Mouse (Mus musculus) regulatory T cell (primary cell): ENCODE data around the gene Rab10.
"Not testable (repeated sequence)": the region's sequence is repeated elsewhere in the genome, so short reads cannot be mapped to it uniquely, and the experiment has no call there.

Source experiments
- in situ Hi-C: fragments of 300-600 bp; cut with MboI, MseI; formaldehyde crosslinking; loops from one replicate; pipeline ENCODE4 v1.15.1; 2025; ENCODE audit warnings: high pct_unique_total_duplicates

Gene Rab10

DNA sequence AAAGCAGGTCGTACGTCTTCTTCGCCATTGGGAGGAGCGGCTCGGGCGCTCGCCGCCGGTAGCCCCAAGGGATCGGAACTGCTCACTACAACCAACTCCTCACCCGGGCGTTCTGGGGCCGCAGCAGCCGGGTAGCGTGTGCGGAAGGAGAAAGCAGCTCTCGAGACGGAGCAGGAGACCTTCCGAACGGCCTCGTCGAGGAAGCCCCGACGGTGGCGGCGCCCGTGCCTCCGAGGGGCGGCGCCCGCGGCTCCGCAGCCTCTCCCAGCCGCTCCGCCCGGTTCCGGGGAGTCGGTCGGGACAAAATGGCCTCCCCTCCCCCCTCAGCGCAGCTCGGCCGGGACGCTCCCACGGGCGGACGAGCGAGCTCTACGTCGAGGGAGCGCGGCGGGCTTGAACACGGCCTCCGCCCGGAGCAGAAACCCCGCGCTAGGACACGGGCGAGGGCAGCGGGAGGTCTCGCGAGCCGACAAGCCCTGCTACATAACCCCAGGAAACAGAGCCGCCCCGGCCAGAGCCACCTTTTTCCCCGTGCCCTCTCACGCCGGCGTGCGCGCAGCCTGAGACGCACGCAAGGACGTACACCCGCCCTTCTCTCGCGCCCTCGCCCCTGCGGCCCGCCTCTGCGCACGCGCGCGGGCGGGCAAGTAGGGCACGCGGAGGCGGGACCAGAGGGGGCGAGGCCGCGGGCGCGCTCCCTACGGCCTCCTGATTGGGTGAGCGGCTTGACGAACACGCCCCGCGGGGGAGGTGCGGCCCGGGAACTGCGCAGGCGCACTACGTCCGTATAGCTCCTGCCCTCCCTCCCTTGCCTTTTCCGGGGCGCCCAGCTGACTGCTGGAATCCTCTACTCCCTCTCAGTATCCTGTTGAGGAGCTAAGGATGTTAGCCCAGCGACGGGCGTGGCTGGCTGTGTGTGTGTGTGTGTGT is at the start of gene Rab10:
Rab10 (minus strand) TSS at position 579 of the 930 bp plus-strand sequence.
- in situ Hi-C loops = loop anchor here (5.0 to 10.0 kb wide), 3 partner anchors 55 to 535 kb away; partner anchors contain the start of gene Kif3c

DNA sequence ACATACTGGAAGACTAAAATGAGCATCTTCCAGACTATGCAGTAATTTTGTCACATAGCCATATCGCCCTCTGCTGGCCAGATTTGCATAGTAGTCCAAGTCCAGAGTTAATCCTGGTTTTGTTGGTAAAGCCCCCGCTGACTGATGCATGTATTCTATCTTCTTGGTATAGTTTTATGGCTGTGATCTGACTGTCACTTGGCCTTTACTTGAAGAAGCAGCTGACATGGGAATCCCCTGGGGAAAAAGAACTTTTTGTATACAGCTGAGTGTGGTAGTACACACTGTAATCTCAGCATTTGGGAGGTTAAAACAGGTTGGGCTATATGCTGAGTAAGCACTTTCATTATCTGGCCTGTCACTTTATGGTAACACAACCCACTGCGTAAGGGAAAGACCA is 49.5 kb upstream of the Rab10 start:
- in situ Hi-C loops = no loop called here

DNA sequence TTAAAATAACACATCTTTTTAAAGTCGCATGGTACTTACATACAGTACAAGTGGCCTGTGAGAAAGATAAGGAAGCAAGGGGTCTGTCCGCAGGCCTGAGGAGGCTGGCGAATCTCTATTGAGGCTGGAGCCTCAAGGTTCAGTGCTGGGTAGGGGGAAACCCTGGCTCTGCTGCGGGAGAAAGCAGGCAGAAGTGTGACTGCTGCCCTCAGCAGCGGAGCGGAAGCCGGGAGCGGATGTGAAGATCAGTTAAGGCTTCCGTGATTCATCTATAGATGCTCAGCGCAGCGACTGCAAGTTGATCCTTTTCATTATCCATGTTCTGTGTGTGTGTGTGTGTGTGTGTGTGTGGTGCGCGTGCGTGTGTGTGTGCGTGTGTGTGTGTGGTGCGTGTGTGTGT is 47.1 kb upstream of the Rab10 start:
- in situ Hi-C loops = no loop called here

DNA sequence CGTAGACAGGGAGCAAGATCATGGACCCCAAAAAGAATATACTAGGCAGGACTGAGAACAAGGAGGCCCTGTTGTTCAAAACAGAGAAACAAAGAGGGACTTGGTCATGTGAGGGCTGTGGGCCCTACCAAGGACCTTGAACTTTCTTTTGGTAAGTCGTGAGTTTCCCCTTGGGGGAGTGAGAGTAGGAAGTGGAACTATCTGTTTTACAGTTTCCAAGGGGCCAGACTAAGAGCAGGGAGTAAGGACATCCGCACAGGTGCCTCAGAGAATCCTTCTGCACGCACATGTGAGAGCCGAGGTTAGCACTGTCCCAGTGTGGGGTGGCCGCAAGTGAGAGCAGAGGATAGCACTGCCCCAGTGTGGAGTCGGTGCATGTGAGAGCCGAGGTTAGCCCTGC is 45.3 kb upstream of the Rab10 start:
- in situ Hi-C loops = no loop called here

DNA sequence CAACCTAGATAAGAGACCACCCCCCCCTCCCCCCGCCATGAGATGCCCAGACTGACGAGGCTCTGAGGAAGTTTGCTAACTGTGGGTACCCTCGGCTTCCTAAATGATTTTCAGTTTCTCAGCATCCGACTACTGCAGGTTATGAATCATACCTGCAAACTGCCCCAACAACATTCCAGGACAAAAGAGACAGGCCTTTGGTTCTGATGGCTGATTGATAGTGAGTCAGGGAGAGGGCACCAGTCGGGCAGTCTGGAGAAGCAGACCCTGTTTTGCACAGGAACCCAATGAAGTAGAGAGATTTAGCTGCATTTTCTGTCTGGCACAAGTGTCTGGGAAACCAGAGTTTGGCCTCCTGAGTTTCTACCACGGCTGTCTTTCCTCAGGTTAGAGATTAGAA is 42.4 kb upstream of the Rab10 start:
- in situ Hi-C loops = no loop called here

DNA sequence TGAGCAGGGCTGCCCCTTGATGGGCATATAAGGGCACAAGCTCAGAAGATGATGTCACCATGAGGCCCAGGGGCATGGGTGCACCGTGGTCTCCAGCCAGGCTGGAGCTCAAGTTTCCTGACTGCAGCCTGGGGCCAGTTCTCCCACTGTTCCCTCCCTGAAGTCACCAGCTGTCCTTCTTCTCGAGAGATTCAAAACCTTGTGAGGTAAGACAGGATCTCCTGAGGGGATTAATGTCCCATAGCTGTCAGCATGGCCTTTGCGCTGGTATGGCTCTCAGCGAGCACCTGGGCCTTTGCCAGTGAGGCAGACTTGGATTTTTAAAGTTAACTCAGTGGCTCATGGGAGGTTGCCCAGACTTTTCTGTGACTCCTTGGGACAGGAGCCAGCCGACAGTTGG is 40.4 kb upstream of the Rab10 start:
- in situ Hi-C loops = no loop called here

DNA sequence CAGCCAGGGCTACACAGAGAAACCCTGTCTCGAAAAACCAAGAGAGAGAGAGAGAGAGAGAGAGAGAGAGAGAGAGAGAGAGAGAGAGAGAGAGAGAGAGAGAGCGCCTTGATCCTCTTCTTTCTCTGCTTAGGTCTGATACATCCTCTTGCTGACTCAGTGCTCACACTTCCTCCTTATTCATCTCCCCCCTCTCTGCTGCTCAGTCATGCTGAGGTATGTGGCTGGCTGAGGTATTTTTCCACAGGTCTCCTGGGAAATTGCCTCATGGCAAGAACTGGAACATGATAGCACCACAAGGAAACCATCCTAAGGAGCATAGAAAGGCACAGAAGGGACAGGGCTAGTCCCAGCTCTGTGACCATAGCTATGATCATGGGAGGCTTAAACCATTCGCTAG is 39.6 kb upstream of the Rab10 start:
- in situ Hi-C loops = no loop called here

DNA sequence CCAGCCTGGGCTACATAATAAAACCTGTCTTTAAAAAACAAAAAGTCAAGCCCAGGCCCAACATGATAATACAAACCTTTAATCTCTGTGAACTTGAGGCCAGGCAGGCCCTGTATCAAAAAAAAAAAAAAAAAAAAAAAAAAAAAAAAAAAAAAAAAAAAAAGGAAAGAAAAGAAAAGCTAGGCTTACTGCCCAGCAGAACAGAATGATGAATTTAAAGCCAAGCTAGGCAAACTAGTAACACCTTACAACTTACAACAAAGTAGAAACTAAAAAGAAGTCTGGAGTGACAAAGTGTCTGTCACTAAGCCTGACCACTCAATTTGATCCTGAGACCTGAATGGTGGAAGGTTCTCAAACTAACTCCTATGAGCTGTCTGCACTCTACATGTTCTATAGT is 37.9 kb upstream of the Rab10 start:
- in situ Hi-C loops = no loop called here

DNA sequence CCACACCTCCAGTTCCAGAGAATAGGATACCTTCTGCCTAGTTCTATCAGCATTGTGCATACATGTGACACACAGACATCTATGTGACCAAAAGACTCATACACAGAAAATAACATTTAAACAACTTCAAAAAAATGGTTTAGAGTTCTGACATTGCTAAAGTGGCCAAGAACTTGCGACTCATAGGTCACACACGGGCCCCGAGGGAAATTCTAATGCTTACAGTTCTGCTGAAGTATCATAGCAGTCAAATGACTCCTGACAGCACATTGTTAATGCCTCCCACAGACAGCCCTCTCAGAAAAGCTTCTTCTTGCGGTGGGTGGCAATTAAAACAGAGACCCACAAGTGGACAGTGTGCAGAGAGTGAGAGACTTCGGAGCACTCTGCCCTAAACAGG is 35.3 kb upstream of the Rab10 start:
- in situ Hi-C loops = no loop called here

DNA sequence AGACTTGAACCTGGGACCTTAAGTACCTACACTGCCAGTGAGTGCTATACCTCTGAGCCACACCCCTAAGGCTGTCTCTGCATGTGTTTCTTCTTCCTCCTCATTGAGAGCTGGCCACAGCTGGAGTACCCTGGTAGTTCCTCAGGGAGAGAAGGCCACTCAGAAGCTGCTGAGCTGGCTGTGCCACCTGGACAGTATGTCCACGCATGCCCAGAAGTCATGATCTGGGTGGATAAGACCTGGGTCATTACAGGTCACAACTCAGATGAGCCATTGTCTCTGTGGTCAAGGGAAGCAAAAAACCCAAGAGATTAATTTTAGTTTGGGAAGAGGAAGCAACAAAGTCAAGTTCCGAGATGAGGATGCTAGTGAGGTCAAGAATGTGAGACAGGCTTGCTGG is 34.4 kb upstream of the Rab10 start:
- in situ Hi-C loops = no loop called here

DNA sequence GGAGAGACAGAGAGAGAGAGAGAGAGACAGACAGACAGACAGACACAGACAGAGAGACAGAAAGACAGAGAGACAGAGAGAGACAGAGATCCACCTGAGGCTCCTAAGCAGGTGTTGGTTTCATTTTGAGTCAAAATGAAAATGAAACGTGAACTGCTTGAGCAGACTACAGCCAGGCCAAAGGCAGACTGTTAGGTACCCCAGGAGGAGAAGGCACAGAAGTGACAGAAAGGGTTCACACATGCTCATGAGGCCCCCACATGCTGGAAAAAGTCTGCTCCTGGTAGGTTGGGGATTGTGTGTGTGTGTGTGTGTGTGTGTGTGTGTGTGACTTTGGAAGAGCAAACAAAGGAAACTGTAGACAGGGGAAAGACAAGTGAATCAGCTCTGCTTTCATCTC is 29.2 kb upstream of the Rab10 start:
- in situ Hi-C loops = no loop called here

DNA sequence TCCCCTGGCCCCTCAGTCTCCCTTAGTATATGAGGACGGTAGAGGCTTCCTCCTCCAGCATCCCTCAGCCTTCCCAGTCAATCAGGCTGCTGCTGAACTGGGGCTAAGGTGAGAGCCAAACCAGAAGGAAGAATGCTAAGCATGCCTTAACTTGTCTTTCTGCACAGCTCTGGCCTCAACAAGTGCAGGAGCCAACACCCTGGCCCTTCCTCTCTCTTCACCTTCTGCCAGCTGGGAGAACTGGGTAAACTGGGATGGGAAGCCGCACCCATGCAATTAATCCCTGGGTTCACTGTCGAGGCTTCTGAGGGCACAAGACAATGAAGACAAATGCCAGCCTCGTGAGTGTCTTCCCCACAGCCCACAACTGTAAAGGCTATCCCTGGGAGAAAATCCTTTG is 19.9 kb upstream of the Rab10 start:
- in situ Hi-C loops = no loop called here

DNA sequence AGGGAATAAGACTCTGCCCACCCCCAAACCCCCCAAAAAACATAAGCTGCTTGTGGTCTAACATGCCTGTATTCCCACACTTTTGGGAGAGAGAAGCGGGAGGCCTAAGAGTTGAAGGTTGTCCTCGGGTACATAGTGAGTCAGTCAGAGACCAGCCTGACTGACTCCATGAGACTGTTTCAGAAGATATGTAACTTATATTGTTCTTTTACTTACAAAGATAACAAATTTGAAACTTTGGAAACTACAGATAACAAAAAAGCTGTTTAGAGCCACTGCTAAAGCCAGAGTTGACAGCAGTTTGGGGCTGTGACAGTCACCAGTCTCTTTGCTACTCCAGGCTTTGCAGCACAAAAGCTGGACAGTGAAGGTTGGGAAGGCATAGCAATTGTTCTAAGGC is 15.5 kb upstream of the Rab10 start:
- in situ Hi-C loops = no loop called here

DNA sequence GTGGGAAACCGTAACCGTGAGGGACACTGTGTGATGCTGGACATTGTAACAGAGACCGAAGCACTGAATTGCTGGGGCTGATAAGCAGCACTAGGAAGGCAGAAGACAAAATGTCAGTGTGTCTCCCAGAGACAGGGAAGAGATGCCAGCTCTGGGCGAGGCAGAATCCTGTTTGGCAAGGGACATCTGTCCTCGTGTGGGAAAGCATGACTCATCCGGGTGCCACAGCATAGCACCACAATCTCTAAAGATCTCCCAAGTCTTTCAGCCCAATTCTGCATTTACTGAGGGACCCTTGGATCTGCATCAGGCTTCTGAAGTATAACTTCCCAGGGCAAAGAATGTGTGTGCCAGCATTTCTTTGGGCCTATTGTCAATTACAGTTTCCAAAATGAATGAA is 13.5 kb upstream of the Rab10 start:
- in situ Hi-C loops = no loop called here

DNA sequence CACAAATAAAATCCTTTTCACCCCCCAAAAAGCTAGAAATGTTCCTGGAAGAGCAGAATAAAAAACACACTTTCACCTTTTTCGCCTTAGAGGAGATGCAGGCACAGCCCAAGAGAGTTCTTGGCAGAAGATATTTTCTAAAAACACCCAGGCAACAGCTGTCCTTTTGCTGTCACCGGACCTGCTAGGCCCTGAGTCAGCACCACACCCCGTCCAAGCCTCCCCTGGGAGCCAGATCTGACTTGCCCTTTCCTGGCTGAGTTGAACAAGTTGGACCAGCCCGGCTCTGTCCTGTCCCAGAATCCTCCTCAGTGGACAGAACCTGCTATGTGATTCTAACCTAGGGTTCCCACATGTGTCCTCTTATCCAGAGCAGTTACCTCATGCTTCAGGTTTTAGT is 9.6 kb upstream of the Rab10 start:
- in situ Hi-C loops = no loop called here

DNA sequence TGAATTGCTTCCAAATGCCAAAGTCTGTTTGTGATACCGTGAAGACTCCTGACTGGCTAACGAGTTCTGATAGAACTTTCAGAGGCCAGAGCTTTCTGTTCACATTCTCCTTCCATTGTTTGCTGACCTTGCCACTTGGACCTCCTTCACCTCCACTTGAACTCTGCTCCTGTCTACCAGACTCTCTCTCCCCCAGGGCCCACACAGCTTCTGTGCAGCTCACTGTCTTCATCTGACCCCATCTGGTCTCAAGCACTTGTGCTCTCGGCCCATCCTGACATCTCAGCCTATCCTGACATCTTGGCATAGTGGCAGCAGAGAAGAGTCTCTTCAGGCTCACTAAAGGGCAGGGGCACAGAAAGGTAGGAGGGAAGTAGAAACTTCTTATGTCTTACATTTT is 7.2 kb upstream of the Rab10 start:
- in situ Hi-C loops = no loop called here

DNA sequence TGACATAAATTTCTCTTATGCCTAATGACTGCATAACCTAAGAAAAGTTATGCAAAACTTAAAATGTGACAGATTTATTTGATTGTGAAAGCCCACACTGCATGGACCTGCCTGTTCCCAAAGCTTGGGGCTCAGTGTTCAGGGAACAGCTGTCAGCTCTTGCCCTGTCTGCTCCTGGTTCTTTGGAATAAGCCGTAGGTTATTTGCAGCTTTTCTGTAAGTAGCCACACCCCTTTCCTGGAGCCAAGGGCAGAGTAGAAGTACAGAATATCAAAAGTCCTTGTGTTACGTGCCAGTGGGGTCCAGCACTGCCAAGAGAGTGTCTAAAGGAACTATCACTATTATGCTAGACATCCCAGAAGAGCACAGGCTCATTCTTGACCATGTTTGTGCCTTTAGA is 6.3 kb upstream of the Rab10 start:
- in situ Hi-C loops = no loop called here

DNA sequence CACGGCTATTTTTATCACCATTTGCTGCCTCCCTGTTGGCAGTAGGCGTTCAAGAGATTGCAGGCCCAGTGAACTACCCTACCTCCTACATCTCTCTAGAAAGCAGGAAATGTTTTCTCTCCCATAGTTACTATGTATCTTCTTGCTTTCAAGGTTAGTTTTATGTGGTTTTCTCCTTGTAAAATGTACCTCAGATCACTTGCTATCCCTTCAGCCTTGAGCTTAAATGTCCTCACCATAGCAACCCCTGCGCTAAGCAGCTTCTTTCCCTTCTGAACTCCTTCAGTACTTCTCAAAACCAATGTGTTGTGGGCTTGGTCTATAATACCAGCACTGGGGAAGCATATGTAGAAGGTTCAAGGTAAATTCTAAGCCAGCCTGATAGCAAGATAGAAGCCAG is 3.1 kb upstream of the Rab10 start:
- in situ Hi-C loops = no loop called here

DNA sequence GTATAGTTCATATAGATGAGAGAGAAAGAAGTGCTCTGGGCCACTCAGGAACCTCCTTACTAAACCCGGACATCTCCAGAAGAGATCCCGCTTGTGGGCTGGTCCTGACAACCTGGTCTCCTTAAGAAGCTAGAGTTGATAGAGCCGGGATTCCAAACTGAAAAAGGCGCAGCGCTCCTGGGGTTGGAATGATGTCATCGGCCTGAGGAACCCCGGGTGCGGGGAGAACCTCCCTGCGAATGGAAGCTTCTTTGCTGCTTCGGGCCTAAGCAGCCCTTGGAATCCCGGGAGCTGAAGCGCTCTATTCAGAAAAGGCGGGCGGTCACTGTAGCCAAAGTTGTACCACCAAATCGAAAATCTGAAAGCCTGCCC is 538 bp upstream of the Rab10 start:
- in situ Hi-C loops = no loop called here

DNA sequence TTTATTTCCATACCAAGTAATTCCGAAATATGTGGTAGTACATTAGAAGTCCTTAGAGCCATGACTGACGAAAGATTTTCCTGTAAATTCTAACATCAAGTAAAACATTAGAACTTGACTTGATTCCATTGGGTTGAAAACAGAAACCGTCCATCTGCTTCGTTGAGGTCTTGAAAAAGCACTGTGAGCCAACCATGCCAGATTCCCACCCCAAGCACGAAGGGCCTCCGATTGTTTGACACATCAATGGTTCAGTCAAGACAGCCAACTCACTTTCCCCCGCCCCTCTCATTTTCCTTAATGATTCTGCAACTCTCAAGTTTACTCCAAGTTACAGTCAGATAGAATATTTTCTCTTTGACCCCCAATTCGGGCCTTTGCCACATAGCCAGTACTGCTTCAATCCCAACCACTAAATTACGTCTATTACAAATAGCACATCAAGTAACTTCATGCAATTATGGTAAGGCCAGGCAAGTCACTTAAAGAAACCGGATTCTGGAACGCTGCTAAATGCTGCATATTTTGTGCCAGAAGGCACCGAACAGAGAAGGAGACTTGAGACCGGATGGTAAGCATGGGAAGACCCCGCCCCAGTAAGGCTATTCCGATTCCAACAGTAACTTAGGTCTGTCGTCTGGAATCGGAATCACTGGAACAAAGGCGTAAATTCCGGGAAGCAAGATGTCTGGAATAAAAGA is 1.1 kb downstream of the Rab10 start:
- in situ Hi-C loops = loop anchor here (5.0 to 10.0 kb wide), 3 partner anchors 56 to 536 kb away; partner anchors contain the start of gene Kif3c

DNA sequence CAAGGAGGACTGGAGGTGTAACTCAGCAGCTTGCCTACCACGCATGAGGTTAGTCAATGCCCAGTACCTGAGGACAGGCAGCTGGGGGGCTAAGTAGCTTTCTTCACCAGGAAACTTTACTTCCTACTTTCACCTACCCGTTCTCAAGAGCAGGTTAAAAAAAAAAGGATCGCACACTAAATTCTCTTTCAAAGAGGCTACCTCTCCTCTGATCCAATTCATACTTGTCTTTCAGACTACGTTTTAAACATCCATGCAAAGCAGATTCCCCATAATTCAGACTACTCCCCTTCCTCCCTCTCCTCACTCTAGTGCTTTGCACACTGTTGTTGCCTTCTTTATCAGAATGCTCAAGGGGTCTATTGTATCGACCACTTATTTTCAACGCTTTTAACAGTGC is 2.2 kb downstream of the Rab10 start:
- in situ Hi-C loops = loop anchor here (5.0 to 10.0 kb wide), 3 partner anchors 57 to 537 kb away; partner anchors contain the start of gene Kif3c

DNA sequence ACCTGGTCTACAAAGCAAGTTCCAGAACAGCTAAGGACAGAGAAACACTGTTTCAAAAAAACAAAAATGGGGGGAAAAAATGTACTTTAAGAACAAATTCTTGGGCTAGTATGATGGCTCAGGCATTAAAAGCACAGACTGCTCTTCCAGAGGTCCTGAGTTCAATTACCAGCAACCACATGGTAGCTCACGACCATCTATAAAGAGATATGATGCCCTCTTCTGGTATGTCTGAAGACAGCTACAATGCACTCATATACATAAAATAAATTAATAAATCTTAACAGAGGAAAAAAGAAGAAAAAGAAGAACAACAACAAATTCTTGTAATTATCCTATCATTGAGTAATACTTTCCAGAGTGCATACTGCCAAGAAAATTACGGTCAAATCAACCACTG is 4.5 kb downstream of the Rab10 start:
- in situ Hi-C loops = loop anchor here (5.0 to 10.0 kb wide), 3 partner anchors 60 to 540 kb away; partner anchors contain the start of gene Kif3c

DNA sequence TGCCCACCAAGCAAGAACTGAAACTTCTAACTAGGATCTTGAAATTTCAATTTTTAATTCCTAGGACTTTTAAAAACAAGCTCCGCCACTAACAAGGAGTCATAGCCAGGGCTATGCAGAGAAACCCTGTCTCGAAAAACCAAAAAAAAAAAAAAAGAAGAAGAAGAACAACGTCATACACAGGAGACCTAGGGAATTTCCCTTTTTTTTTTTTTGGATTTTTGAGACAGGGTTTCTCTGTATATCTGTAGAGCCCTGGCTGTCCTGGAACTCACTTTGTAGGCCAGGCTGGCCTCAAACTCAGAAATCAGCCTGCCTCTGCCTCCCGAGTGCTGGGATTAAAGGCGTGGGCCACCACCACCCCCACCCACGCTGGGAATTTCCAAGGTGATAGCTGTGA is 12.1 kb downstream of the Rab10 start:
- in situ Hi-C loops = not testable (repeated sequence)
